Mouse (Mus musculus) heart, postnatal 0 days (tissue): ENCODE measurements around the gene Cnnm1.

Experiments used
- CTCF ChIP-seq: IDR thresholded peaks from 2 replicates; pipeline ENCODE4 v1.5.1; 2016; ENCODE audit warnings: antibody characterized with exemption, control low read depth, low read depth
- EP300 ChIP-seq: IDR thresholded peaks from 2 replicates; pipeline ENCODE4 v1.6.1; 2016; ENCODE audit warnings: antibody characterized with exemption, low read depth

GRCm38 (mm10) chr19:43517320-43517719, 77.1 kb downstream of the Cnnm1 start:
- TF ChIP-seq CTCF (no peak), EP300 (no peak)
